Mouse (Mus musculus): ENCODE measurements at regions not wholly inside any gene's neighbourhood (a gene's known extent, or its start where the extent isn't known, plus 50 kb on each side); places are given as distances from the start of the nearest gene placed in this dataset.

DNA sequence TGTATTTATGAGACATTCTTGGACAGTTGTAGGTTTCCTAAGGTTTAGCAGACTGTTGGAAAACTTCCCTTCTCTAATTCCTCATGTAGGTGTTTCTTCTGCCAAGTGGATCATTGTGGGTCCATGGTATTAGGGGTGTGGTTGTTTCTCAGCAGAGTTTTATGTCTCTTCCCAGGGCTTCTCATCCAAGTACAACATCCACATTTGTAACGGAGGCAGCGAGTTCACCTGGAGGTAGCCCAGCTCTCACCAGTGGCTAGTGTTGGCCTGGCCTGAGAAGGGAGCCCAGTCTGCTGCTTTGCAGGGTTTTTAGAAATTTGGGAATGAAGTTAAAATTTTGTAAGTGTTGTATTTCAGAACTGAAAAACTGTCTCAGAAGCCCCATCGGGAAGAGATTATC lies 122.4 kb downstream of the Wnt5a start:
- Histone ChIP-seq H3K4me1 (ENCODE audit: control insufficient read depth, insufficient read depth, low read length) (no peaks in the 10 kb centered on the region), H3K27me3 (ENCODE audit: control insufficient read depth, insufficient read depth, low read length) (no peaks in the 10 kb centered on the region), H3K4me3 (replicated peaks; ENCODE audit: insufficient read depth, low read depth, low read length) (no peak overlapping the region), H3K27ac (ENCODE audit: insufficient read depth, low read length) (no peak overlapping the region)
- WGBS = 88% methylated on average over 3 of the region's 3 CpGs
- TF ChIP-seq POLR2A (IDR thresholded peaks at IDR 0.05; ENCODE audit: borderline replicate concordance, insufficient read depth, low read length) = no peak
- no peak for TF ChIP-seq CTCF (IDR thresholded peaks at IDR 0.05; ENCODE audit: borderline replicate concordance, insufficient read depth, low read depth, low read length)
- no peak for DNase-seq

DNA sequence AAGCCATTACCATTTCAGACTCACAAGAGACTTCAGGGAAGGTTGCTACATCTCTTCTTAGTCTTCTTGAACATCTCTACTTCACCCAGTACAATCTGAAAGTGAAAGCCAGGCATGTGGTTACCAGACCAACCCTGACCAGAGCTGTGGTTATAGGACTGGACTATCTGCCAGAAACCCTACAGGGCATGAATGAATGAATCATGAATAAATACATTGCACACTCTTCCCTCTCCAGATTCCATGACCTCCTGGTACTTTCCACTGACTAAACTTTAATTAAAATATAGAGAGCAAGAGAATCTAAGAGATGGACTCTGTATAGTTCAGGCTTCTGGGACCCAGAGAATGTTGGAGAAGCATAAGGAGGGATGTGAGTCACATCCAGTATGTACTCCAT lies 130.6 kb downstream of the Wnt5a start:
- Histone ChIP-seq H3K4me3 (replicated peaks; ENCODE audit: insufficient read depth, low read depth, low read length) (no peak overlapping the region), H3K27me3 (ENCODE audit: control insufficient read depth, insufficient read depth, low read length) (no peaks in the 10 kb centered on the region; the same call in 1 of the 2 replicates), H3K4me1 (ENCODE audit: control insufficient read depth, insufficient read depth, low read length) (no peaks in the 10 kb centered on the region), H3K27ac (ENCODE audit: insufficient read depth, low read length) (no peak overlapping the region)
- TF ChIP-seq POLR2A (IDR thresholded peaks at IDR 0.05; ENCODE audit: borderline replicate concordance, insufficient read depth, low read length) (no peak), CTCF (IDR thresholded peaks at IDR 0.05; ENCODE audit: borderline replicate concordance, insufficient read depth, low read depth, low read length) (no peak)
- no peak for DNase-seq

DNA sequence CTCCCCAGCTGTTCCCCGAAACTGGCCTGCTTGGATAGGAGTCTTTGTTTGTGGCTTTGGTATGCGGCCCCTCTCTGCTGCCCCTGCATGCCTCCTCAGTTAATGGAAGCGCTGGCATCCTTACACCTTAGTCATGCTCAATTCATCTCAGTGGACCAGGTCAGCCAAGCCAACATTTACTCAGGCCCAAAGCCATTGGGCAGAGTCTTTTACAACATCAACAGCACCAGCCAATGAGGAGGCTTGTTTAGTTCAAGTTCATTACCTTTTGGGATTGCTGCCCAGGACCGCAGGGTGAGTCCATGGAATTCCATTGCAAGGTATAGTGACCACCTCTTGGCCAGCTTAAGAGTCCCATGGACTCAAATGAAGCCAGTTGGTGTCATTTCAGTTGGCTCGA lies 134.5 kb downstream of the Wnt5a start:
- WGBS = 66% methylated on average over 5 of the region's 5 CpGs
- no peaks in the 10 kb centered on the region for H3K4me1 ChIP-seq (ENCODE audit: control insufficient read depth, insufficient read depth, low read length)

DNA sequence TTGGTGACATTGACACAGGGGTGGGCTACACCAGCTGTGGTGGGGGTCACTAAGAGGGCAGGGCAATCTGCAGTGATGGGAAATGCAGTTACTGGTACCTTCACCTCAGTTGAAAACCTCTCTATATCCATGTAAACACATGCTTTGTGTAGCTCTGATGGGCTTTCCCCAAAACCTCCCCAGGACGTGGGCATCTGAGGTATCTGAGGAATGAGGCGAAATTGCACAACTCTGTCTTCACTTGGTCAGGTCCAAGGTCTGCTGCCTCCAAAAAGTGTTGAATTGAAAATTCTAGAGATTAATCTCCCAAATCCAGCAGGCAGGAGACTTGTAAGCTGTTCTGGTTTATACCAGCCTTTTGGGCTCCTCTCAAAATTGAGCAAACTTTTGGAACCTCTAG lies 141.3 kb downstream of the Wnt5a start:
- Histone ChIP-seq H3K4me1 (ENCODE audit: control insufficient read depth, insufficient read depth, low read length) (no peaks in the 10 kb centered on the region), H3K27me3 (ENCODE audit: control insufficient read depth, insufficient read depth, low read length) (no peaks in the 10 kb centered on the region), H3K4me3 (replicated peaks; ENCODE audit: insufficient read depth, low read depth, low read length) (no peak overlapping the region), H3K27ac (ENCODE audit: insufficient read depth, low read length) (no peak overlapping the region)
- DNase-seq = no peak
- TF ChIP-seq CTCF (IDR thresholded peaks at IDR 0.05; ENCODE audit: borderline replicate concordance, insufficient read depth, low read depth, low read length) (no peak), POLR2A (IDR thresholded peaks at IDR 0.05; ENCODE audit: borderline replicate concordance, insufficient read depth, low read length) (no peak)
- 91% methylated on average over 2 of the region's 2 CpGs for WGBS

More for the DNA sequence above, 134.5 kb downstream of the Wnt5a start:
- Histone ChIP-seq H3K4me3 (replicated peaks; ENCODE audit: insufficient read depth, low read depth, low read length) (no peak overlapping the region), H3K27ac (ENCODE audit: insufficient read depth, low read length) (no peak overlapping the region), H3K27me3 (ENCODE audit: control insufficient read depth, insufficient read depth, low read length) (no peaks in the 10 kb centered on the region; the same call in 1 of the 2 replicates)
- TF ChIP-seq POLR2A (IDR thresholded peaks at IDR 0.05; ENCODE audit: borderline replicate concordance, insufficient read depth, low read length) (no peak), CTCF (IDR thresholded peaks at IDR 0.05; ENCODE audit: borderline replicate concordance, insufficient read depth, low read depth, low read length) (no peak)
- DNase-seq = no peak

DNA sequence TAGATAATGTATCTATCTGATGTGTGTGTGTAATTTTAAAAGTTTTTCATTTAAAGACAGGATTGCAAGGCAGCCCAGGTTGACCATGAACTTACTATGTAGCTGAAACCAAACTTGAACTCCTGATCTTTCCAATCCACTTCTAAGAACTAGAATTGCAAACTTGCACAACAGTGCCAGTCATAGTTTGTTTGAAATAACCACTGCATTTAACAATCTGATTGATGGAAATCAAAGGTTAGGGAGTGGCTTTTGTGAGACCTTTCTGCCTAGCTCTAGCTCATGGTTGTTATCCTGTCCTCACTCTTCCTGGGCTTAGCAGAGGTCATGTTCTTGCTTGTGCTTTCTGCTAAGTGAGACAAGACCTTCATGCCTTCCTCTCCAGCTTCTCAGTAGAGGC lies 144.9 kb downstream of the Wnt5a start:
- no peak for DNase-seq
- Histone ChIP-seq H3K4me1 (ENCODE audit: control insufficient read depth, insufficient read depth, low read length) (no peaks in the 10 kb centered on the region), H3K27me3 (ENCODE audit: control insufficient read depth, insufficient read depth, low read length) (no peaks in the 10 kb centered on the region; the same call in 1 of the 2 replicates), H3K4me3 (replicated peaks; ENCODE audit: insufficient read depth, low read depth, low read length) (no peak overlapping the region), H3K27ac (ENCODE audit: insufficient read depth, low read length) (no peak overlapping the region)
- no peak for TF ChIP-seq POLR2A (IDR thresholded peaks at IDR 0.05; ENCODE audit: borderline replicate concordance, insufficient read depth, low read length)
- TF ChIP-seq CTCF (IDR thresholded peaks at IDR 0.05; ENCODE audit: borderline replicate concordance, insufficient read depth, low read depth, low read length) = no peak

DNA sequence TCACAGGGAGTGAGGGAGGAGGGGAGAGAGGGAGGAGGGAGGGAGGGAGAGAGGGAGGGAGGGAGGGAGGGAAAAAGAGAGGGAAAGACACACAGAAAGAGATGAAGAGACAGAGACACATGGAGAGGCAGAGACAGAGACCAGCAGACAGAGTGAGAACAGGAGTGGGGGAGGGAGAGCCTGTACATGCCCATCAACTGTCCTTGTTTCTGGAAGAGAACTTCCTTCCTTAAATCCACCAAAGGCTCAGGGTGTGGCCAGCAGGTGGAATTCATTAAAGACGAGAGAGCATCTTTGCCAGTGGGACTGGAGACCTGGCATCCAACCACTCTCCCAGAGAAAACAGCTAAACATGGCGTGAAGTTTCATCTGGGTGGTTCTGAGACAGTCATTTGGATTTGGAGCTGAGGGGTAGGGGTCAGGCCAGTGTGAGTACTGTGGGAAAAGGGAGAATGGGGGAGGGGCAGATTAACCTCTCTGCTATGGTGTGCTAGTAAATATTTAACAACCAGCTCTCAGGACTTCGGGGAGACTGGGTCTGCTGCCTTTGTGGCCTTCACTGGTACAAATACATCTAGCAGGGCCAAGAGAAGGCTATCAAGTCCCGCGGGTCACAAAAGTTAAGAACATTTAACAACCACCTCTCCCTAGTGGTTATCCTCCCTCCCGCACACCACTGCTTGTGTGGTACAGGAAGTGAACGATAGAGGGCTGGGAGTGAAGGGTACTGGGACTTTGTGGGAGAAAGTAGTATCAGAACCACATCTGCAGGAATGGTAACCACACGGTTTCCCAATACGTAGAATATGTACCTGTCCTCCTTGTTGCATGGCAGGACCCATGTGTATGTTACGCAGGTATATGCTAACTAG lies 148.7 kb downstream of the Wnt5a start:
- no peak overlapping the region for H3K4me3 ChIP-seq (replicated peaks; ENCODE audit: insufficient read depth, low read depth, low read length)
- 89% methylated on average over 10 of the region's 10 CpGs for WGBS
- H3K27me3 ChIP-seq (ENCODE audit: control insufficient read depth, insufficient read depth, low read length) = no peaks in the 10 kb centered on the region; the same call in 1 of the 2 replicates
- no peak for TF ChIP-seq POLR2A (IDR thresholded peaks at IDR 0.05; ENCODE audit: borderline replicate concordance, insufficient read depth, low read length)
- TF ChIP-seq CTCF (IDR thresholded peaks at IDR 0.05; ENCODE audit: borderline replicate concordance, insufficient read depth, low read depth, low read length) = no peak
- DNase-seq = no peak
- H3K27ac ChIP-seq (ENCODE audit: insufficient read depth, low read length) = no peak overlapping the region
- no peaks in the 10 kb centered on the region; the same call in 1 of the 2 replicates for H3K4me1 ChIP-seq (ENCODE audit: control insufficient read depth, insufficient read depth, low read length)

DNA sequence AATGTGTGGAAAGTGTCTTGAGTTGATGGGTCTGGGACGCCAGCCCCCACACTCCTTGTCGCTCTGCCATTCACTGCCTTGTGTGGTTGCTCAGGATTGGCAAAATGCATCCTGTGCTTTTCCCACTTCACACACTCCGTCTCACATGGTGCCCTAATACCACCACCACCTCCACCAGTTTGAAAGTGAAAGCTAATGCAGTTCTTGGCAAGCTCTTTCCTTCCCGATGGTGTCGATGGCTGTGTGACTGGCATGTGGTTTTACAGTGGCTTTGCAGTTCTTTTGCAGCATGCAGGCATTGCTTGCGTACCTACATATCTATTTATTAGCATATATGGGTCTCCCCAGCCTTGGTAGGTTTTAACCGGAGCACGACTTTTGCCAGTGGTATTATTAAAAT lies 152.7 kb downstream of the Wnt5a start:
- Histone ChIP-seq H3K27me3 (ENCODE audit: control insufficient read depth, insufficient read depth, low read length) (no peaks in the 10 kb centered on the region; the same call in 1 of the 2 replicates), H3K27ac (ENCODE audit: insufficient read depth, low read length) (no peak overlapping the region), H3K4me1 (ENCODE audit: control insufficient read depth, insufficient read depth, low read length) (peaks cover 3% of the 10 kb centered on the region), H3K4me3 (replicated peaks; ENCODE audit: insufficient read depth, low read depth, low read length) (no peak overlapping the region)
- 62% methylated on average over 8 of the region's 8 CpGs for WGBS
- TF ChIP-seq POLR2A (IDR thresholded peaks at IDR 0.05; ENCODE audit: borderline replicate concordance, insufficient read depth, low read length) = no peak
- TF ChIP-seq CTCF (IDR thresholded peaks at IDR 0.05; ENCODE audit: borderline replicate concordance, insufficient read depth, low read depth, low read length) = no peak
- DNase-seq = no peak

Measured in cerebellum, adult 2 months (tissue).